Mouse (Mus musculus): Measurements from ENCODE around the gene Pdcd2. TPM values are rescaled to one million over a fixed set of nuclear protein-coding genes. Genes with fewer than 3 reads are reported as not detected.

Gene Pdcd2
- polyA plus RNA-seq, 1 experiment: 15.5 TPM

DNA sequence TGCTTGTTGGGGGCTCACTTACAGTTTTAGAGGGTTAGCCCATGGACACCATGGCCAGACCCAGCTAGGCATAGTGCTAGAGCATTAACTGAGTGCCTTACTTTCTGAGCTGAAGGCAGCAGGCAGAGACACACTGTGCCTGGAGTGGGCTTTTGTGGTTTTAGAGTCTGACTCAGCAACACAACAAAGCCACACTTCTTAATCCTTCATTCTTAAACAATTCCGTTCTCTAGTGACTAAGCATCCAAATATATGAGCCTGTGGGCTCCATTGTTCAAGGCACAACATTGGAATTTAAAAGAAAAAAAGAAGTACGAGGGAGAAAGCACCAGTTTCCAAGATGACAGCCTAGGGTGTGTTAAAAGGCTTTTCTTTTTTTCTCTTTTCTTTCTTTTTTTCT, 16.4 kb downstream of the Pdcd2 start:
- 86% methylated on average over 2 of the region's 2 CpGs for WGBS
- DNase-seq (ENCODE audit: low read depth, low spot score): no peak

DNA sequence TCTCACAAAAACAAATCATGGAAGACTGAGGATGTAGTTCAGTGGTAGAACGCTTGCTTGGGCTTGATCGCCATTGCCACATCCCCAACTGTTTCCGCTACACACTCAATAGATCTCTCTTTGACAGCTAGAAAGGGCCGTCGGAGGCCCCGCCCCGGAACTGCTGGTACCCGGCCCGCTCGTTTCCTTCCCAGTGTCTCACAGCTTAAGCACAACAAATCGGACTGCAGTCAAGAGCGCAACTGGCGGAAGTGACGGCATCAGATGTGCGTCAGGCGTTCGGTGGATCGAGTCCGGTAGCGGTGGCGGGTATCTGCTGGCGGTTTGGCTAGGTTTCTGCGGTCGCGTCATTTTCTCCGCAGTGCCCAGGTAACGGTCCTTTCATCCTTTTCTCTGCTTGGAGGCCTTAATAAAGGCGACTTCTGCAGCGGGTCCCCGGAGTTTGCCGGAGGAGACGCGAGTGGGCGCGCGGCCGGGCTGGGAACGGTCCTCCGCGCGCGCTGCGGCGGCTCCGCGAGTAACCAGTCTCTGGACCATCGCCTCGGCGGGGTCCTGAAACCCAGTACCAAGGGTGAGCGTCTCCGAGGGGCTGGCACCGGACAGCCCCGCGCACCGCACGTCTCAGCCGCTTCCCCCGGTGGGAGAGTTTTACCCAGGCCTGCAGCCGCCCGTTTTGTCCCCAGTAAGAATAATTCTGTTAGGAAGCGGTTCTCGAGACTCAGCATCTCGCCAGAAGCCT, 27.3 kb downstream of the Pdcd2 start, which contains the start of the genes Psmb1 and Tbp:
TSS of gene Psmb1 (minus strand) at position 96 of the 739 bp plus-strand sequence.
TSS of gene Tbp (plus strand) at position 233 of the 739 bp plus-strand sequence.
- peak; percentile 98 for DNase-seq (ENCODE audit: low read depth, low spot score)

DNA sequence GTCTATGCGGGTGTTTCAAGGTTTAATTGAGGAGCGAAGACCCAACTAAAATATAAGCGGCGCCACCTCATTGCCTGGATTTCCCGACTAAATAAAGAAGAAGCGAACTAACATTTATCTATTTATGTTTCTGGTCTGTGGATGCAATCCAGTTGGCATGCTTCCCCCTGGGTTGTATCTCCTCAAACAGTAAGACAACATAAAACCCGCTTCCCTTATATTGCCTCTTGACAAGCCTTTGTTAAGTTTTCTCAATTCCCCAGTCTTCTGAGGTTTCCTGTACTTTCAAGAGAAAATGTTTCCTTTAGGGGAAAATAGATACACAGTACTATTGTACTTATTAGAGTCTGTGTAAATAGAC, 28.4 kb downstream of the Pdcd2 start:
- DNase-seq (ENCODE audit: low read depth, low spot score): no peak
- 39% methylated on average over 7 of the region's 7 CpGs for WGBS

More for the DNA sequence above, 27.3 kb downstream of the Pdcd2 start, which contains the start of the genes Psmb1 and Tbp:
- WGBS: under 1% methylated on average over 63 of the region's 63 CpGs

DNA sequence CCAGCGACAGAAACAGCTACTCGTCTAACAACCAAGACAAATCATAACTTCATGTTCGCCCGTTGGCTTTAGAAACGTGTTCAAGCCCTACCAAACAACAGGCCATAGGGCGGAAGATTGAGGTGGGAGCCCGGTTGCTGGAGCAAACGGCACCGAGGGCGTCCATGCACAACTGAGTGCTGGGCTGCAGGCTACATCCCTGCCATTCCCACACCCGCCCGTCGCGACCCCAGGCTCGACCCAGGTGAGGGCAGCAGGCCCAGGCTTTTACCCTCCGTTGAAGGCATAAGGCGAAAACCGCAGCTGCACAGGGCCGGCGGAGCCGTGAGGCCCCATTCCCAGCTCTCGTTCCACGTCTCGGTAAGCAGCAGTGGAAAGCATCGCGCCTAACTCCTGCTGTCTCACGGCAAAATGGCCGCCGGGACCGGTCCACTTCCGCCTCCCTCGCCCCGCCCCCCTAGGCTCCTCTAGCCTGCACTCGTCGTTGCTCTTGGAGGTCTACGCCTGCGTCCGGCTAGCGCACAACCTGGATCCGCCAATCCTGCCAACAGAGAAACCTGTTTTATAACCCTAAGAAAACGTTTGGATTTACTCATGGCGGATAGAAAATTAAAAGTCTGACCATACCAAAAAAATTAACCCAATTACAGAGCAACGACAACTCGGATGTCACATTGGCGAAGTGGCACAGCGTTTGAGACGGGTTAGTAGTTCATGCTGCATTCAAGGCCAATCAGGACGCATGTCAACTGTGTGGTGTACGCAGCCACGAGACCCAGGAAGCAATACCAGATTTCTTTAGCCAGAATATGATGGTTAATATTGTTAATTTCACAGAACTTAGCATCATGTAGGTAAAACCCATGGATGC, 29.0 kb downstream of the Pdcd2 start:
- WGBS: under 1% methylated on average over 50 of the region's 50 CpGs
- DNase-seq (ENCODE audit: low read depth, low spot score): peak; percentile 69

DNA sequence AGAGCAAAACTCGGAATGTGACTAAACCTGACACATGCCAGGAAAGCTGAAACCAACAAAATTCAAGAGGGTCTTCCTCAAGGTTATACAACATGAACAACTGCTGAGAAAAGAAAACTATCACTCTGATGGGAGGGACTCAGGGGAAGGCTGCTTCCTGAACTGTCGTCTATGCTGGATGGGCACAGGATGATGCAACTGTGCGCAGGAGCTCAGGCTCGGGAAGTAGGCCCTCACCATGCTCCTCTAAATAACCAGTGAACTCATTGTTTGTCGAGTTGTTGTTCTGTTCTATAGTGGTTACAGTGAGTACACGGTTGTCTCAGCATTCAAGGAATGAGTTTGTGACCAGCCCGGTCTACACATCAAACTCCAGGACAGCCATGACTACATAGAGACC, 36.6 kb downstream of the Pdcd2 start:
- 87% methylated on average over 7 of the region's 7 CpGs for WGBS
- no peak for DNase-seq (ENCODE audit: low read depth, low spot score)

DNA sequence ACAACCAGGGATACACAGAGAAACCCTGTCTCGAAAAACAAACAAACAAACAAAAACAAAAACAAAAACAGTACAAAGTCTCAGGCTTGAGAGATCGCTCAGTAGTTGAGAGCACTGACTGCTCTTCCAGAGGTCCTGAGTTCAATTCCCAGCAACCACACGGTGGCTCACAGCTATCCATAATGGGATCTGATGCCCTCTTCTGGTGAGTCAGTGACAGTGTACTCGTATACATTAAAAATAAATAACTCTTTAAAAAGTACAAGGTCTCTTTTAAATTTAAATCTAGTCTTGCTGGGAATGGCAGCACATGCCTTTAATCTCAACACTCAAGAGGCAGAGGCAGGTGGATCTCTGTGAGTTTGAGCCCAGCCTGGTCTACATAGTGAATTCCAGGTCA, 54.4 kb downstream of the Pdcd2 start:
- 83% methylated on average over 4 of the region's 4 CpGs for WGBS
- no peak for DNase-seq (ENCODE audit: low read depth, low spot score)

Other genes with a start within 250 kb of the Pdcd2 start
- 20.8 and 35.9 TPM in 2 replicates for gene Dll1, start 150.4 kb downstream of the Pdcd2 start, polyA plus RNA-seq (2012; rRNA removed)
- gene Fam120b, start 131.1 kb downstream of the Pdcd2 start, polyA plus RNA-seq (2012; rRNA removed): 8.5 and 13.1 TPM in 2 replicates
- 154 and 162 TPM in 2 replicates for gene Psmb1, start 27.6 kb downstream of the Pdcd2 start, polyA plus RNA-seq (2012; rRNA removed)
- 14.0 and 25.4 TPM in 2 replicates for gene Tbp, start 27.4 kb downstream of the Pdcd2 start, polyA plus RNA-seq (2012; rRNA removed)
- 2.0 and 3.1 TPM in 2 replicates for gene Prdm9, start 37.1 kb upstream of the Pdcd2 start, polyA plus RNA-seq (2012; rRNA removed)
- gene Chd1, start 177.7 kb upstream of the Pdcd2 start, polyA plus RNA-seq (2012; rRNA removed): 2.6 and 4.5 TPM in 2 replicates

All from large intestine, adult 2 months (tissue).